Mouse (Mus musculus) megakaryocyte progenitor cell, adult 5-6 weeks (primary cell): ENCODE measurements around the gene Coro2b. TPM values are rescaled to one million over a fixed set of nuclear protein-coding genes. Genes with fewer than 3 reads are reported as not detected.
A peak's percentile ranks its signal among the peaks of the same experiment; 100 is the strongest.

ENCODE experiments used
- ATAC-seq: replicated peaks from 2 replicates; pipeline ENCODE4 v1.8.0; 2016; ENCODE audit warnings: mild to moderate bottlenecking, moderate TSS enrichment, inconsistent platforms; ENCODE audit not compliant: poor library complexity
- total RNA-seq, 2 experiments: library from RNA; stranded (forward) in 1 of 2; stranded (reverse) in 1 of 2; fragments of 157-497, 149-512 nt in 1 of 2; fragments of 200-1000 nt in 1 of 2; gene quantifications; 2 replicates each; pipeline versions ENCODE4 v1.2.3 to v1.2.4; 2015 to 2017

Coro2b gene
- total RNA-seq, 2 experiments from 2014 or later: 0.30 TPM; not detected in 1

DNA sequence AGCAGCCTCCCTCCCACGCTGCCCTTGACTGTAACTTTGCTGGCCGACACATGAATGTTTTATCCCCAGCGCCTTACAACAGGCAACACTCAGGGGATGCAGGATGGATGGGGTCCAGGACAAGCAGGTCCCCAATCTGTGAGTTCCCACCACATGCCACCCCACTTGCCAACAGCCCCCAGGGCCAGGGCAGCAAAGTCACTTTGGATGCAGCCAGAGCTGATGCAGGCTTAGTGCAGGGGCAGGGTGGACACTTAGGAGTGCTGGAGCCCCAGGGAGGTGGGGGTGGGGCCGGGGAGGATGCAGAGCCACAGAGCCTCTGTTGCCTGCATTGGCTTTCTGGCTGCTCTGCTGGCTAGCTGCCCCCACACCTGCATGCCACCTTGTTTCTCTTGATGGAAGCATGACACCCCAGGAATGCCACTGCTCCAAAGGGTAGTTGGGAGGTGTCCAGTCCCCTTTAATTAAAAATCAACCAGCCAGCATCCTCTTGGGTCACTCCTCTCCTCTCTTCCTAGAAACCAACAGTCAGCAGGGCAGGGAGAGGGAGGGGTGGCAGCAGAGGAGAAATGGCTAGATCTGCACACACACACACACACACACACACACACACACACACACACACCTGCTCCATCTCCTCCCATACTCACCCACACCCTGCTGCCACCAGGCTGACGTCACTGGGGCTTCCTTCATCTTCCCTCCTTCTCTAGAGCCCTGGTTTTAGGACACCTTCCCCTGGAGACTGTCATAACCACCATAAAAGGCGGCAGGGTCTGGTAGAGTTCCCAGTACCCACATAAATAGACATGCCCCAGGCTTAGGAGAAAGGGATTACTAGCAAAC is 19.5 kb downstream of the Coro2b start:
- ATAC-seq: no peak

DNA sequence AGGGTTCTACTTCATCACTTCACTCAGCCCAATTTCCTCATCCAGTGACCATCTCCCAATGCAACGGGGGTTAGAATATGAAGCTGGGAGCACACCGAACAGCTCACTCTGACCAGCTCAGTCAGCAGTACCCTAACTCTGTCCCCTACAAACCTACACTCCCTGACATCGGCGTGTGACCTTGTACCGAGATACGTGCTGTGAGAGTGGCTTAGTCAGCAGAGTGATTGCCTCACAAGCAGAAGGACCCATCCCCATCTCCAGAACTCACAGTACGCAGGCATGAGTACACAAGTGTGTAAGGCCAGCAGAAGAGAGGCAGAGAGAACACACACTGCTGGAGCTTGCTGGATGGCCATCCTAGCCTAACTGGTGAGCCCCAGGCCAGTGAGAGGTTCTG is 21.7 kb downstream of the Coro2b start:
- ATAC-seq: no peak

DNA sequence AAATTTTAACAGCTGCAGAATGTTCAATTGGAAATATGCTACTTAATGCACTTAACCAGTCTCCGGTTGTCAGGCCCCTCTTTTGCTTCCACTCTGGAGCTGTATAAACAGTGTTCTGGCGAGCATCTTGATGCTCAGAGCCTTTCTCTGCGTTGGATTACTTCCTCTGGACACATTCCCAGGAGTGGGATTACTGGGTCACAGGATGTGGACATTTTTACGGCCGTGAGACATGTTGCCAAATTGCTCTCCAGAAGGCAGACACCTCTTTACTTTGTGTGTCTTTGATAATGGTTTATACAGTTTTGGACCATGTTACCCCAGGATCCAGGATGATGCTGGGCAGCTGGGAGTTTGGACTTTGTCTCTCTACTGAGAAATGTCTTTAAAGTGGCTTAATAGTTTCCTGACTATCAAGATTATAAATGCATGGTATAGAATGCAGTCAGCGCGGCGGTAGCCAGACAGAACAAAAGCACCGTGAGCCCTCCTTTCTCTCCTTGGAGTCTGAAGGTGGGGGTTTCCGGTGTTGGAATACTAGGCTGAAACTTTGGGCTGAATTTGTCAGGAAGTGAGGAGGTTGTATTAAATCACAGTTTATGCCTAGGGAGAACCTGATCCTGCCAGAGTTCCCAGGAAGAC is 23.2 kb downstream of the Coro2b start:
- ATAC-seq: no peak

DNA sequence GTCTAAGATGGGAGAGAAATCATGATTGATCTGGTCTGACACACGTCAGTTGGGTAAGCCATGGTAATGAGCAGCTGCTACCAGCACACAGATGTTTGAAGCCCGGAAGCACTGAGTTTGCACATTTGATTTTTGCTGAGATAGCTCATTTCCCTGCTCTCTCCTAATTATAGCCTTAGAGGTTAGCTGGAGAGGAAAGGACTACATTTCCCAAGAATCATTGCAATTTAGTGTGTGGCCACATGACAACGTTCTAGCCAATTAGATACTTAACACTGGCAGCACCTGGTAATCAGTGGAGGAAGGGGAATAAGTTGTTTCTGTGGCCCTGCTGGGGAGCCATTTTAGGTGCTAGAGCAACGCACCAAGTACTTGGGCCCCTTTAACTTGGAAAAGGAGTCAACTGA is 26.3 kb downstream of the Coro2b start:
- peak; percentile 87 for ATAC-seq

DNA sequence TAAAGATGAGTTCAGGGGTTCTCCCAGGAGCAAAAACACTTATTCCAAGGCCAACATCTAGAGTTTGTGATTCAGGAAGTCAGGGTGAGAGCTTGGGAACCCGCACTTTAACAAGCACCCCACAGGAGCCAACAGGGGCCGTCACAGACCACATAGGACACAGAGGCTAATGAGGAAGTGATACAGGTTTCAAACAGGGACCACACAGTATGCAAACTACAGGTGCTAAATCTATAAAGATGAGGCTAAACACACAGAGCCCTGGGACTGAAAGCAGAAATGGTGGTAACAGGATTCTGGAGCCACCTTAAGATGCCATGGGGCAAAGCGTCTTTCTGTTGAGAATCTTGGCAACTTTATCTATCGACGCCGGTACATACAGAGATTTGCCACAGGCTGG is 27.2 kb downstream of the Coro2b start:
- peak; percentile 48 for ATAC-seq

DNA sequence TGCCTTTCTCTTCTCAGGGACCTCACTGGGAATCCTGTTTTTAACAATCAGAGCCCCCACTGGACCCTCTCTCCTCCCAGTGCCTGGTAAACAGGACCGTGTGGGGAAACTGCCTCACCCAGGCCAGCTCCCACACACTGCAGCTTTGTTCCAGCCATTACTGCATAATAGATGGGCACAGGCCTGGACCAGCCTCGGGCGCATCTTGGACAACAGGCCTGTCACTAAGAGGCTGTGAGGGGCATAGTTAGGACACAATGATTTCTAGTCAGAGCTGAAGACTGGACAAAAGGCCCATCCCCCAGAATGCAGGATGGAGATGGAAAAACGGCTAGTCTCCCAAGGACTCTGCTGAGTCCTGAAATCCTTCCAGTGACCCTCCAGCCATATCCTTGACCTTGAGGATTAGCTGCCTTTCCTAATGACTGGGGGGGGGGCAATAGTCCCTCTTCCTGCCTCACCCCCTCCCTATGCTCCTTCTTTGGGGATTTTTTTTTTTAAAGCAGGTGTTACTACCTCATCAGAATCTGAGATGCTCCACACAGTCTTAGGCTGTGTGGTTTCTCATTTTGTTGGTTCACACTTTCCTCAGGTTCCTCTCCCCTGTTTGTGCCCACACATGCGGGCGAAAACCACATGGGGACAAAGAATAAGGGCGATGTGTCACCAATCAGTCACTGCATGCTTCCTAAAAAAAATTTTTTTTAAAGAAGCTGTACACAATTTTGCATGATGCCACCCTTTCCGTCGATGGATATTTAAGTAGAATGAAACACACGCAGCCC is 27.9 kb downstream of the Coro2b start:
- no peak for ATAC-seq

DNA sequence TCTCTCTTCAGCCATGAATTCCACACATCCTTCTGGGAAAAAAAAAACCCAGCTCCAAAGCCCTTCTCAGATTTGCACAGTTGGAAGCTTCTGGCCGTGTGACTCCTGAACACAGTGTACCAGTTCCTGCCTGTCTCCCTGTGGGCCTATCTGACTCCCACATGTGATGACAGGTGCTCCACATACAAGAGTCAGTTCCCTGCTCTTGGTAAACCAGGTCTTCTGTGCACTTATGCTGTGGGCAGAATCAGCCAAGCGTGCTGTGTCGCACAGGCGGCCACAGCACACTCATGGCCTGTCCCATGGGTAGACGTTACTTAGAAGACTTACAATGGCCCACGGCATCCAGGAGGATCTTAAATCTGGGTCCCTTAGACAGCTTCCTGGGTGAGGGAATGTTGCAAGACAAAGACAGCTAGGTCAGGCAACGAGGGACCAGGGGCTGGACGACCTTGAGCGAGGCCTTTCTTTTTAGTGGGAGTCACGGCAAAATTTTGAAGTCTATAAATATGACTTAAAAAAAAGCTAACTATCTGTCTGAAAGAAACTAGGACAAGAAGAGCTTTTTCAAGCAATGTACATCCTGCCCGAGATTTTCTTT is 30.3 kb downstream of the Coro2b start:
- no peak for ATAC-seq

DNA sequence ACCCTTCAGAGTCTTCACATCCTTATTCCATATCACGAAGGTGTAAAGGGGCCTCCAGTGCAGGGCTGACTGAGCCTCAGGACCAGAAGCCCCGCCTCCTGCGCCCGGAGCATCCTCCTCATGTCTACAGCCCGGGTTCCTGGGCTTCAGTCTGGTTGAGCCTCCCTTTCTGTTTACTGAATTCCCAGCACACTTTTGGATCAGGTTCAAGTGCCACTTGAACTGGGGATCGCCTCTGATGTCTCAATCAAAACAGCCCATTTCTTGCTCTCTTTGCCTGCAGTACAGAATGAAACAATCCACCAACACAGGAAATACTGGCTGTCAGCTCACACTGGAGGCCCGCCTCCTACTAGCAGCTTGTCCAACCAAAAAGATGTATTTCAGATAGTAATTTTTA is 32.7 kb downstream of the Coro2b start:
- no peak for ATAC-seq

DNA sequence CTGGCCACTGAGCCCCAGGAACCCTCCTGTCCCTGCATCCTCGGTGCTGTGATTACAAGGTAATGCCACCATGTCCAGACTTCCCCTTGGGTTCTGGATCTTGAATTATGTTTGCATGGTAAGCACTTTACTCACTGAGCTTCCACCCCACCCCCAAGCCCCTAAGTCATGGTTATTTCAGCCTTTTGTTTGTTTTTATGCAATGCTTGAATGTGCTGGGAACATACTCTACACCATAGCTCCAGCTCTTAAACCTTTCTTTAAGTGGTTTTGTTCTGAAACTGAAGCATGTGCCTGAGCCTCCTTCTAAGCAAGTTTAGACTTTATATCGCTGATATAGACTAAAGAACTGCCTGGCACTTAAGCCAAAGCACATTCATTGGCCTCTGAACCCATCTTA is 34.5 kb downstream of the Coro2b start:
- no peak for ATAC-seq

DNA sequence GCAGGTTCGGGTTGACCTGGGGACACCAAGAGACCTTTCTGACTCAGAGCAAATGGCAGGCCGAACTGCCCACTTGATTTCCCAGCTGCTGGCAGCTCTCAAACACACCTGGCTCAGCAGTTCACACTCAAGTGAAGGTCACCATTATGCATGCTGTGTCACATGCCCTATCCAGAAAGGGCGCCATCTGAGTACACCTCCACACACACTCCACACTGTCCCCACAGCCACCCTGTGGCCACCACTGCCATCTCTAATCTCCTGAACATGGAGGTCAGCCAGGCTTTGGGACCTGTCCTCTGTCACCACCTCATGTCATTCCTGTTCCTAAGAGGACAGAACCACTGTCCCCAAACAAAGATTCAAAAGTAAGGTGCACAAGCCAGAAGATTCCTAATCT is 35.3 kb downstream of the Coro2b start:
- no peak for ATAC-seq

DNA sequence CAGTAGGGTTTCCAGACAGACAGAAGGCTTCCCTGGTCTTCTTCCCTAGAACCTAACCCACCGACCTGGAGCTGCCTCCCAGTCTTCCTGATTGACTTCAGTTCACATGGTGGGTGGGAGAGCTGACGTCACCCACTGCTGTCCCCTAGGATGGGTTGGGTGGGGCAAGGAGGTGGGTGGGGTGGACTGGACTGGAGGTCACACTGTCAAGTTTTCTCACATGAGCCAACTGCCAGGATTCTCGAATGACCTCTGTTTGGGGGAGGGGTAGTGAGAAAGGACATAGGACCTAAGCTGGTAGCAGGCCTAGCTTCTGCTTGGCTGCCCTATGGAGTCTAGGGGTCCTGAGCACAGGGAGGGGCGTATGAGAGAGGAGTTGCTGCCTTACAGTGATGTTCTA is 36.8 kb downstream of the Coro2b start:
- ATAC-seq: no peak

DNA sequence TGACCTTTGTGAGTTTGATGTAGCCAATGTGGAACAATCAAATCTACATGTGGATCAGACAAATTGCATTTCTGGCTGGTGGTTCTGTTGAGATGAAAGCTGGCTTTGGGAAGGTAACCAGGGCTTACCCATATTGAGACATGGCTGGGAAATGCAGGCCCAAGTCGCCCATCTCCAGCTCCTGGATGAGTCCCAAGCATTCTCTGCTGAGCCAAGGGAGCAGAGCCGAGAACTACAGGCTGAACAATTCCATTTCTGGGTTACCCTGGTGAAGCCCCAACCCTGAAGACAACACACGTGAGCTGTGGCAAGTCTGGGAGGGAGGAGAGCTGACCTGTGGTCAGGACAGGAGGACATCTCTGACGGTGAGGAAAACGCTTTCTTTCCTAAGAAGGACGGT is 37.9 kb downstream of the Coro2b start:
- no peak for ATAC-seq

DNA sequence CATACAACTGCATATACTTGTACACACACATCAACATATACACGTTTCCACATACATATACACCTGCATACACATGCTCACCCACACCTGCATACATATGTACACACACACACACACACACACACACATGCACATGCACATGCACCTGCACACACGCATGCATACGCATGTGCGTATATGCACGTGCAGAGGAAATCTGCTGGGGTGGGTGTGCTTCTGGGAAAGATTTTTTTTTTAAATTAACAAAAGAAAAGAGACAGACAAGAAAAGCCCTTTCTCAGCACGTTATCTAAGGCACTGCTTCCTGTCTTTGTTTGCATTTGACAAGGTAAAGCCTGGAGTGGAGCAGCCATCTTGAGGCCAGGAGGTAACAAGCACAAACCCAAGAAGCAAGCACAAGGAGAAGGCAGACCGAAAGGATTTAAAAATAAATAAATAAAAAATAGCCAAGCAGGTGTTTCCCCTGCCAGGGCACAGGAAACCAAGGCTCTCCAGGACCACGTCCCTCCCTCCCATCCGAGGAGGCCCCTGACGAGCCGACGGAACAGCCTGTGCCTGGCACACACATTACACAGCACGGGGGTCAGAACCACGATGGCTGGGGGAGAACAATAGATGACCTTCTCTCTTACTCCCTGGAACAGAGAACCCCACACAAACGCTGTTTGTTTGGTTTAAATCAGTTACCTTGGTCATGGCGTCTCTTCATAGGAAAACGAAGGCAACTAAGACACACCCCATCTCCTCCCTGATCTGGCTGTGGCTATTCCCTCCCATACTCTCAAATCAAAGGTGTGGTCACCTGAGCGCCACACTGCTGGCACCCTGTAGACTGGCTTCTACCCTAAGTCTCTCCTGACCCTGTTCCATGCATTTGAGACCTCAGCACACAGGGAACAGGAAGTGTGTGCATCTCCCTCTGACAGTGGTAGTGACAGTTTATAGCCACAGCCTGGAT is 39.4 kb downstream of the Coro2b start:
- ATAC-seq: 0 out of 2 replicates have a peak, but pooled peaks have one; percentile 17

DNA sequence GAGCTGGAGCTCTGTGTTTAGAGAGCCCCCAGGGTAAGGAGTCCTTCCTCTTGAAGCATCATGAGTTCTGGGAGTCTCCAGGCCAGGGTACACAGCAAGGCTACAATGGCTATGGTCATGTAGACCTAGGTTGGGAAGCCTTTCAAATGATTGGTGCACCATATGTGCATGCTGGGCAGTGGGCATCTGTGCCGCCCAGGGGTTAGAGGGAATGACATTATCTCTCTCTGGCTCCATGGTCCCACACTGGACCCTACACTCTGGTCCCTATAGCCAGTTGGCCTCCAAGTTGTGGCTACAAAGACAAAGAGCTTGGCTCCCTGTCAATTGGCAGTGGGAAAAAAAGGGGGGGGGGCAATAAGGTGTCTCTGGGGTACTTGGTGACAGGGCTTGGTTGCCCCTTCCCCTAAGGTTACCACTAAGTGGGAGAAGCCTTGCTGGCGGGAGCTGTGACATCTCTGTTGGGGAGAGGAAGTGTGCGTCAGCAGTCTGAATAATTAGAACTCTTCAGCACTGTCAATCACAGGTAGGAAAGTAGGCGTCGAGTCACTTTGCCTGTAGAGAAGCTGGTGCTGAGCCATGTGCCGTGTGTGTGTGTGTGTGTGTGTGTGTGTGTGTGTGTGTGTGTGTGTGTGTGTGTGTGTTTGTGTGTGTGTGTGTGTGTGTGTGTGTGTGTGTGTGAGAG is 44.4 kb downstream of the Coro2b start:
- no peak for ATAC-seq

DNA sequence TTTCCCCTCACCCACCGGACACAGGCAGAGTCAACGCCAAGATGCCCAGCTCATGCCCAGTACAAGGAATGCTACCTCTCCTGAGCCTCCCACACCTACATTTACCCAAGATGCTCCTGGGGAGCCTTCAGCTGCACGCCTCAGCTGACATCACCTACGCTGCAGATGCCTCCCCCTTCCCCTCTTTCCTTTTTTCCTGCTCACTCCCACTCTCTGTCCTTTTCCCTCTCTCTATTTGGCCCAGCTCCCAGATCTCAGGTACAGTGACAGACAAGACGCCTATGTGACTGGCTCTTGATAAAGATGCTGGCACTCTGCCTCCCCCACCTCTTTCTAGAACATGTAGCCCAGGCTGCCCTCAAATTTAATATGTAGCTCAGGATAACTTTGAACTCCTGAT is 45.2 kb downstream of the Coro2b start:
- no peak for ATAC-seq

DNA sequence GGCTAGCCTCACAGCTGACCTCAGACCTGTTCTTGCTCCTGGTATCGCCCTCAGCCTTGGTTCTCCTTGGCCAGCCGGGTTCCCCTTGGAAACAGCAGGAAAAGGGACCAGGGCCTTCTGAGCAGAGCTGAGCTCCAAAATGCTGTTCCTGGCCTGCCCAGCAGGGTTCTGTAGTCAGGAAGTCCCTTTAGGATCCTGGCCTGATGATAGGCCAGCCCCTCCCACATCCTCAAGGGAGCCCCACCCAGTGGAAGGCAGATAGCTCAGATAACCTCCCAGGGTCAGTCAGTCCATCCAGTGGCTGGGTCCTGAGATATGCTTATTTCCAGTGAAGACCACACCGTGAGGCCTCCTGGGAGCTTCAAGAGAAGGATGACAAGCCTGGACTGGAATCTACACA is 45.7 kb downstream of the Coro2b start:
- peak; percentile 87 for ATAC-seq

DNA sequence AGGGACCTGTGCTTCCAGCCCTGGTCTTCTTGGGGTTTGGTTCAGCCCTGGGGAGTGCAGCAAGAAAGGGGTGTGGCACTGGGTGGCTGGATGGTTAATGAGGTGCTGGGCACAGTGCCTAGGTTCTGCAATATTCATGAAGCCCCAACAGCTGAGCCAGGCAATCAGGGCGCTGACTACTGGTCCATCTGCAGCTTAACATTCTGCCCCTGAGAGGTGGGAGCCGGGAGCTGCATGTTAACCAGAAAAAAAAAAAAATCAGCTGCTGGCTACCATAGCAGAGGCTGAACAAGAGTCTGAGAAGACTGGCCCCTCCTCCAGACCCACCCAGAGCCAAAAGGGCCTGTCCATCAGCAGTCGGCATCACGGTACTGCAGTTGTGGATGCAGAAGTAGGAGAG is 52.7 kb downstream of the Coro2b start:
- no peak for ATAC-seq

DNA sequence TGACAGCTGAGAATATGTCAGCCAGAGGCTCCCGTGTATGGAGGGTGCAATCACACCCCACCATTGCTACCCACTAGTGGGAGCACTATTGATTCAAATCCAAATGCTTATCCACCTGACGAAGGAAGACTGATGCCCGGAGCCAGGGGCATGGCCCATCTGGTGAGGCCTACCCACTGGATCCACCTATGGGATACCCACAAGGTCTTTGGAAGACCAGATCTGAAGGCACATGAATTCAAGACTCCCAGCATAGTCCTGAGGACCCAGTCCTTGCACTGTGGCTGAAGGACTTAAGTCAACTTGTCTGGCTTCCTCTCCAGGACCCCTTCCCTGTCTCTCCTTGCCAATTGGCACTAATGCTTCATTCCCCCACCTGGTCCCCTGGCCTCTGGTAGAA is 54.1 kb downstream of the Coro2b start:
- no peak for ATAC-seq

DNA sequence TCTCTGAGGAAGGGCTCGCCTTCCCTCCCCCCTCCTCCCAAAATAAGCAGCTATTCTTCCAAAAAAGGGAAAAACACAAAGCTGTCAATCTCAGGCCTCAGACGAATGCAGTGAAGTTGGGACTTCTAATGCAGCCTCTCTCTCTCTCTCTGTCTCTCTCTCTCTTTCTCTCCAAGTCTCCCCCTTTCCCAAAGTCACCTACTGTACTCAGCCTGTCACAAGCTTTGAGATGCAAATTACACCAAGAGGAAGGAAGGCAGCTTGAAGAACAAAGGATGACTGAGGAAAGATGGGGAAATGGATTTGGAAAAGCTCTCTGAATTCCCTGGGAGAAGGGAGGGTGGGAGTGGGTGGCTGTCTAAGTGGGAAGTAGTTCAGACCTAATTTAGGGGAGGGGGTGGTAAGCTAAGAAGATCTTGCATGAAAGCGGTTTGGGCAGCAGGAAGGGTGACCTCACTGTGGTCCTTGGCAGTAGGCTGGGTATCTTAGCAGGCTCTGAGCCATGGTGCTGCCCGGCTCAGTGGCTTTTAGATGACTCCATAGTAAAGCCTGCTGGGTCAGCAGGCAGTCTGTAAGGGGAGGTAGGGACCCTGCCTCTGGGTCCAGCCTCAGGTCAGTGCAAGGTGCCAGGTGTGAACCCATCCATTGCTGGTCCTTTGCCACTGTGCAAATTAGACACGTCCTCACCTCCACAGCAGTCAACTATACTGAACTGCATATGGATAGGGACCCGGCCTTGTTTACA is 55.8 kb downstream of the Coro2b start:
- no peak for ATAC-seq
